Mouse (Mus musculus): ENCODE measurements around the gene Wnt2.

- no peak for TF ChIP-seq KAT2A (conservative IDR thresholded peaks at IDR 0.05; ENCODE audit: low read depth, low read length)
- TF ChIP-seq CTCF (IDR thresholded peaks at IDR 0.05 in 2 of 3, conservative IDR thresholded peaks at IDR 0.05 in 1 of 3; ENCODE audit: control insufficient read depth in 1 of 3, insufficient read depth in 1 of 3, low read depth in 2 of 3, low read length in 3 of 3, poor library complexity in 1 of 3, severe bottlenecking in 1 of 3) = no peak
- TF ChIP-seq POLR2A (IDR thresholded peaks at IDR 0.05; ENCODE audit: control insufficient read depth in 1 of 2, insufficient read depth in 1 of 2, low read depth in 1 of 2, low read length in 2 of 2, poor library complexity in 1 of 2) = no peak
- no peak for TF ChIP-seq SMC3 (IDR thresholded peaks at IDR 0.05; ENCODE audit: low read depth, low read length)
- 0 out of 4 replicates have a peak, but pooled peaks of 1 of the 2 experiments have one; percentile 23 for TF ChIP-seq EP300 (IDR thresholded peaks at IDR 0.05; ENCODE audit: low read depth in 1 of 2, low read length in 2 of 2)
- TF ChIP-seq USF2 (IDR thresholded peaks at IDR 0.05; ENCODE audit: borderline replicate concordance in 1 of 2, insufficient read depth in 1 of 2, low read depth in 1 of 2, low read length in 2 of 2) = no peak
- no peak for TF ChIP-seq ZC3H11A (IDR thresholded peaks at IDR 0.05; ENCODE audit: low read depth, low read length)
- no peak for TF ChIP-seq MEF2A (IDR thresholded peaks at IDR 0.05; ENCODE audit: extremely low read depth, insufficient replicate concordance, low read depth, low read length, poor library complexity, severe bottlenecking)
- no peak for TF ChIP-seq HCFC1 (IDR thresholded peaks at IDR 0.05; ENCODE audit: low read depth, low read length)
- no peak for TF ChIP-seq ELF1 (IDR thresholded peaks at IDR 0.05; ENCODE audit: low read depth, low read length)
- TF ChIP-seq POLR2AphosphoS2 (IDR thresholded peaks at IDR 0.05; ENCODE audit: low read length) = no peak
Measured at GRCm38 (mm10) chr6:17969815-17970214, 60.6 kb downstream of the Wnt2 start.
